Mouse (Mus musculus) bone marrow macrophage, adult 2 months (primary cell): ENCODE results near the gene Syncrip.

Experiments
- CTCF ChIP-seq: IDR thresholded peaks from 2 replicates; pipeline ENCODE4 v1.5.1; 2012; ENCODE audit warnings: low read depth, mild to moderate bottlenecking, low read length, moderate library complexity
- POLR2A ChIP-seq: IDR thresholded peaks from 2 replicates; pipeline ENCODE4 v1.6.1; 2012; ENCODE audit warnings: mild to moderate bottlenecking, low read depth, low read length, borderline replicate concordance

DNA sequence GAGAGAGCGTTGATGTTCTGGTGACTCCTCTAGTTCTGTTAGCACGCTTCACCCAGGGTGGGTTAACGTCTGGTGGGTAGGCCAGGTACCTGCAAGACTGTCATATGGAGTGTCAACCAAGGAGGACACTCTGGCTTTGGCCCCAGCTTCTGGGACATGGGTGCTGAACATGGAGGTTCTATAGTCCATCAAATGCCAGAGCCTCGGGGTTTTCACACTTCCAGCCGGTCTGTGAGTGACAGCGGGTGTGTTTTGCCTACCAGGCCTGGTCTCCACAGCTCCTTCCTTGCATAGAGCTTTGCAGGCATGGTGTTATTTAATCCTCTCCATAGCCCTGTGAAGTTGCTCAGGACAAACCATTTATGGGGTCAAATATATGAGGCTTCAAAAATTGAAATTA is 43.0 kb upstream of the Syncrip start:
- TF ChIP-seq CTCF = no peak
- no peak for TF ChIP-seq POLR2A
